Mouse (Mus musculus): ENCODE data around the gene Khsrp. TPM values are rescaled to one million over a fixed set of nuclear protein-coding genes. Genes with fewer than 3 reads are reported as not detected.
"Not testable (repeated sequence)": the region's sequence is repeated elsewhere in the genome, so short reads cannot be mapped to it uniquely, and the experiment has no call there.

Khsrp gene
- 100 to 1,000 TPM; 112 to 113 TPM for total RNA-seq (2021)

GRCm38 (mm10) chr17:57030931-57031660, at the start of gene Khsrp:
Khsrp (minus strand) TSS chr17:57031522.
- peak; percentile 71 for DNase-seq

- no peak for DNase-seq
Observed at GRCm38 (mm10) chr17:57079919-57080318, 48.6 kb upstream of the Khsrp start.

DNA sequence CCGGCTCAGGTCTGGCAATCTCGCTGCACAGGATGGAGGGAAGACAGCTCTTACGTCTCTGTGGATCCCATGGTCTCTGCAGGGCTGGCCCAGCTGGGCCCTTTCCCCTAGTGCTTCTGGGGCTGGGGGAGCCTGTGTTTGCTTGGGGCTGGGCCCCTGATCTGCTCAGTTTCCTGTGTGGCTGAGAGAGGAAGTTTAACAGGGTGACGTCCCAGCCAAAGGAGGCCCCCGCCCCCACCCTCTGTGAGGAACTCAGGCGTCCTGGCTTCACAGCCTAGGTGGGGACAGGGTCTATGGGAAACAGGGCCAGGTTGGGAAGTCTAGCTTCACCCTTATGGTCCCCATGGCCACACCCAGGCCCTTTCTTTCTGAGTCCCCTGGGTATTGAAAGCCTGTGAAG, 47.0 kb upstream of the Khsrp start, which contains the start of gene Dennd1c:
Dennd1c (minus strand) TSS at position 179 of the 400 bp plus-strand sequence.
- DNase-seq, result no peak

GRCm38 (mm10) chr17:57076916-57077315, 45.6 kb upstream of the Khsrp start:
- DNase-seq, result no peak

DNA sequence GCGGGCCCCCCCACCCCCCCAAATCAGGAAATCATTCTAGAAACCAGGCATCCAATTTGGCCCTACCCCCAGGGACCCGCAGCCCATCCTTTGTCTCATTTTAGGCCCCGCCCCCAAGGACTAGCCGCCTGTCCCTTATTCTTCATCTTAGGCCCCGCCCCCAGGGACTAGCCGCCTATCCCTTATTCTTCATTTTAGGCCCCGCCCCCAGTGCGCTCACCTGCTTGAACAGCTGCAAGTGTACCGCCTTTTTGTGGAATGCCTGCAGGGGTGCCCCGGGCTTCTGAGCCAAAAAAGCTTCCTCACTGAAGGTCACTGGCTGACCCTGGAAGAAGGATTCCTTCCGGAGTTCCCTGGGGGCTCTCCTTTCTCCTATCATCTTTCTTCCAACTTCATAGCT, 39.4 kb upstream of the Khsrp start:
- DNase-seq, result no peak

DNA sequence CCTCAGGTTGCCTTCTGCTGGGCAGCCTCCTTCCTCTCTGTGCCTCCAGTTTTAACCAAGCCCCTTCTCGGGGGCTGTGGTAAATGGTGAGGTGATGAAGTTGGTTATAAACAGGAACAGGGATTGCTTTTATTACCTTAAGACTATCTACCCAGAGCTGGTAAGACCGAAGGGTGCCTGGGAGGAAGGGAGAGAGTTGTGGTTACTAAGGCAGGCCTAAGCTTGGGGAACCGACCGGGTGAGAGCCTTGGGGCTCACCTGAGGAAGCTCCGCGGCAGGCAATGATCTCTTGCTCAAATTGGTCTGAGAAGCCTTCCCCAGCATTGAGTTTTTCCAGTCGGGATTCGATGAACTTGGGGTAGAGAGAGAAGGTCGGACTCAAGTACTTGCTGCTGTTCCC, 39.0 kb upstream of the Khsrp start:
- no peak for DNase-seq

DNA sequence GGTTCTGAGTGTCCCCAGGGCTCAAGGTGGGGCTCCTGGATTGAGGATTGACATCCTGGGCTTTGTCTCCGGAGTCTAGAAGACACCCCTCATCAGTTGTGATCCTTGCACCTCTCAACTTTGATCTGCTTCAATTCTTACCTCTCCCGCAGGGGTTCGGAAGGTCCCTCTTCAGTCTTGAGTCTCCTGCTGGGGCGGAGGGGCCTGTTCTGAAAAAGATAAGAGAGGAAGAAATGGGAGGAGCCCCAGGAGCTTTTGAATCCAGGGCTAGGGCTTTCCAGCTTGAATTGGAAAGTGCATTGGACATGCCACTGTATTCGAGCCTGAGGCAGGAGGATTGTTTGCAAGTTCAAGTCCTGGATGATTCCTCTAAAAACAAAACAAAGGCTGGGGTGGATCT, 35.6 kb upstream of the Khsrp start:
- DNase-seq, result no peak

DNA sequence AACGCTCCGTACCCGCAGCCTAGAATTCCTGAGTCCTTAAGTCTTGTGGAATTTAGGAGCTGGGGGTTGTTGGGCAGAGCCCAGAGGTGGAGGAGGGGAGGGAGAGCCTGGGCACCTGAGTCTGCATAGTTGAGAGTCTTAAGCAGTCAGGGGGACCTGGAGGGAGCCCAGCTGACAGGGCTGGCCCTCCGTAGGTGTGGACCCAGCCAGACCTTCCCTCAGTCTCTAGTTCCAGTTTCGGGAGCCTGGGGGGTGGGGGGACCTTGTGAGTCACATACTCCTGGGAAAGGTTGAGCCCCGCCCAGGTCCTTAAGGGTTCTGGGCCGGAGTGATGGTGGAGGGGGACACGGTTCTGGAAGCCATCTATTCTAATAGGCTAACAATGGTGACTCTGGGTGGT, 31.7 kb upstream of the Khsrp start:
- DNase-seq, result no peak

DNA sequence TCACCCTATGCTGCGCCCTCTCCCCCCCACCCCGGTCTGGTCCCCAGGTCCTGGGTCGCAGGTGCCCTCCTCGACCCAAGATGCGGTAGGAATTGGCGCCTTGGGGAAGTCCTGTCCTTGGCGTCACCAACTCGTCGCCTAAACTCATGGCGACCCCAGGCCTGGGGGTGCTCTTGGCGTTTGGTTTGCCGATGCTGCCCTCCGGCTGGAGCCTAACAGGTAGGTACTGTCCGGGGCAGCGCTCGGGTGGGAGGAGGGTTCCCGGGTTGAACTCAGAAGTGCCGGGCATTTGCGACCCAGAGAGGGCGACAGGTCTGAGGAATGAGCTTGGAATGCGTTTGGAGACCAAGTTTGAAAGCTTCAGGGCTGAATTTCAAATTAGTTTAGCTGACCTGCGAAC, 31.2 kb upstream of the Khsrp start:
- no peak for DNase-seq

DNA sequence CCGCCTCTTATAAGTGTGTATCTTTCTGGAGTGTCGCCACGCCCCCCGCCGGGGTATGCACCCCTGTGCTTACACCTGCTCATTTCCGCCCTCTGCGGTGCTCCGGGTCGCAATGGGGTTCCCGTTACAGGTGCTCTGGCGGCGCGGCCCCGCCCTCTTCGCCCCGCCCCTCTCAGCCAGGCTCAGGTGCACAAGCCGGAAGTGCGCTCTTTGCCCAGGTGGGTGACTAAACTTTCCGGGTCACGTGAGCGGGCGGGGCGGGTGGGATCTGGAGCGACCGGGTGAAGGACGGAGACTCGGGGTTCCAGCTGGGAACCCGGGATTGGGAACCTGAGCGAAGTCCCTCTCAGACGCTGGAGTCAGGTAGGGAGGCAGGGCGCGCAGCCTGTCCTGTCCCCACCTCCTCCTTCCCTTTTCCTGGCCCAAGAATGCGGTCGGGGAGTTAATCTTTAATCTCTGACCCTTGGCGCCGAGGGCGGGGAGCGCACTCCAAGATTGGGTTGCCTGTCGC, 30.7 kb upstream of the Khsrp start:
- DNase-seq, result no peak

- no peak for DNase-seq
Observed at GRCm38 (mm10) chr17:57061069-57061468, 29.7 kb upstream of the Khsrp start.

DNA sequence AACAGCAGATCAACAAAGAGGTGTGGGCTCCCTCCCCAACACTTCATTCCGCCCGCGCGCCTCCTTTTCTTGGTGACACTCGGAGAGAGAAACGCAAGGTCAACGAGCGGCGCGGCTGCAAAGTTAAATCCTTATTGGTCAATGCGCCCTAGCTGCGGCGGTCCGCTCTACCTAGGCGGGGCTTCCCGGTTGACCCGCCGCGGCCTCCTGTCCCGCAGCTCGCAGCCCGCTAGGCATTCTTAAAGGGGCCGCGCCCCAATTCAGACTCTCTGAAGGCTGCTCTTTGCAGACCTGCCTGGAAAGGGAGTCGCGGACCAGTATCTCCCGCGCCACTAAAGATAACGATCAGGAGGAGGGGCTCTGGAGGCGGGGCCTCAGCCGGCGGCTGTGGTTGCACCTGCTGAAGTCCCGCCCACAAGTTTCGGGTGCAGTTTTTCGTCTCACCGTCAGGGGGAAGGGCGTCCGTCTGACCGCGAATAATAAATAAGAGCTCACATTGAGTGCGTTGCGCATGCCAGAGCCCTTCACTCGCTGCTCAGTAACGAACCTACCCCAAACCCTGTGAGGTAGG, 29.0 kb upstream of the Khsrp start:
- peak; percentile 94 for DNase-seq

DNA sequence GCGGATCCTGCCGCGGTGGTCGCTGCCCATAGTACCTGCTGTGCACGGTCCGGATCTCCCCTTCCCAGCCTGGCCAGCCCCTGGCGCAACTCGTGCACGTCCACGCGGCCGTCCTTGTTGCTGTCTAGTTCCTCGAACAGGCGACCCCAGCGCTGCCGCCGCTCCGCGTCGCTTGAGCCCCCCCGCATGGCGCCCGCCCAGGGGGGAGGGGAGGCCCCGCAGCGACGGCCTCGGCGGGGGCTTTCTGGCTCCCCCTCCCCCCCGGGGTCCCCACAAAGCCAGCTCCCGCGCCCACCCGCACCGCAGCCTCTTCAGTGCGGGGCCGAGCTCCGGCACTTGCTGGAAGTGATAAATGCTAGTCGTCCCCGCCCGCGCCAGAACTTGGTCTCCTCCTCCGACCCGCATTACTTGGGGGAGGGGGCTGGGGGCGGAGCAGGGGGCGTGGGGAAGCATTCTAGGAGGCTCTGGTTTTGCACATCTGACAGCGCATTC, 28.2 kb upstream of the Khsrp start, which contains the start of gene Slc25a23:
Slc25a23 (minus strand) TSS at position 378 of the 492 bp plus-strand sequence.
- DNase-seq, result peak; percentile 74

DNA sequence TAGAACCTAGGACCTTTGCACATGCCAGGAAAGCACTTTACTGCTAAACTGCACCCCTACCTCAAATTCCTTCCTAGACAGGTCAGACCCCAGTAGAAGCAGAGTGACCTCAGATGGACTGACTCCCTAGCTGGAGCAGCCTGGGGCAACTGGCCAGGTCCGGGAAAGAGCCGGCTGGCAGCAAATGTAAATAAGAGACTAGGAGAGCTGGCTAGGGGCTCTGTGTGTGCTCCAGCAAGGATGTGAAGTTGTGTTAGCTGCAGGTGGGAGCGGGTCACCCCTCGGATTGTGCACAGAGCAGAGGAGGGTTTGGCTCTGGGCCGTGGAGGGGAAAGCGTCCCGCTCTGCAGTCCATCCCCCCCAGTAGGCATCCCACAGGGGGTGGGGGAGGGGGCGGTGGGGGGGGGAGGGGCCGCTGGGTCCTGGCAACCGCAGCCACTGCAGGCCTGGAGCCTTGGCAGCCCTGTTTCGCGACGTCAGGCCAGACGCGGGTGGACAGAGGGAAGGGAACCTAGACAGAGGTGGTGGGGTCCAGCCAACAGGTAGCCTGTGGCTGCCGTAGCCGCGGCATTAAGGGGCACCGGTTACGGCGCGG, 27.7 kb upstream of the Khsrp start, which contains the start of gene Crb3:
Crb3 (plus strand) TSS at position 215 of the 595 bp plus-strand sequence.
- peak; percentile 71 for DNase-seq

DNA sequence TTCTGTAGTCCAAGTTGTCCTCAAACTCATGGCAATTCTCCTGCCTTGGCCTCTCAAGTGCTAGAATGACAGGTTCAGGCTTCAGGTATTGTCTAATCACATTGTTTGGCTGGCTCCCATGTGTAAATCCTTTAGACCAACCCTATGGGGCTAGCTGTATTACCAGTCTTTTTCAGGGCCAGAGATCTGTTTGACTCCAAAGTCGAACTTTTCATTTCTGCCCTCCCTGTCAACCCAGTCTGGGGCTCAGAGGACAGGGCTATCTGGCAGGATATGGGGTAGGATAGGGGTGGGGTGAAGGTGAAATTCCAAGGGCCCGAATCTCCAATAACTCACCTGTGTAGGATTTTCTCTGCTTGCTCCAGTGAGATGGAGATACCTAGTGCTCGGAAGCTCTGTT, 24.9 kb upstream of the Khsrp start:
- no peak for DNase-seq

DNA sequence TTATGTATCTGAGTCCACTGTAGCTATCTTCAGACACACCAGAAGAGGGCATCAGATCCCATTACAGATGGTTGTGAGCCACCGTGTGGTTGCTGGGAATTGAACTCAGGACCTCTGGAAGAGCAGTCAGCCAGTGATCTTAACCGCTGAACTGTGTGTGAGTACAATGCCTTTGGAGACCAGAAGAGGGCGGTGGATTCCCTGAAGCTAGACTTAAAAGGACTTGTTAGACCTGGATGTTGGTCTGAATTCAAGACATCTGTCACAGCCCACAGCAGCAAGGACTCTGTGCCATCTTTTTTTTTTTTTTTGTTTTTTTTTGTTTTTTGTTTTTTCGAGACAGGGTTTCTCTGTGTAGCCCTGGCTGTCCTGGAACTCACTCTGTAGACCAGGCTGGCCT, 20.4 kb upstream of the Khsrp start:
- DNase-seq, result not testable (repeated sequence)

- DNase-seq, result no peak
Observed at GRCm38 (mm10) chr17:57048816-57049215, 17.5 kb upstream of the Khsrp start.

DNA sequence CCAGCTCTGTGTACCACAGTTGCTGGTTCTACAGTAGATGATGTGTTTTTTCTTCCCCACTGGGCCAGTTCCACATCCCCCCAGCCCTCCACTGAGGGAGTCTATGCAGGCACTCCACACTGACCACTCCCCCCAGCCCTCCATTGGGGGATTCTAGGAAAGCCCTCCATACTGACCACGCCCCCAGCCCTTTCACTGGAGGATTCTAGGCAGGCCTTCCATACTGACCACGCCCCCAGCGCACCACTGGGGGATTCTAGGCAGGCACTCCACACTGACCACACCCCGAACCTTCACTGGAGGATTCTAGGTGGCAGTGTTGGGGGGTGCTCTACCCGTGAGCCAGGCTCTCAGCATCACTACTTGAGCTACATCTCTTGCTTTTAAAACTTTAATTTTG, 16.1 kb upstream of the Khsrp start:
- no peak for DNase-seq

DNA sequence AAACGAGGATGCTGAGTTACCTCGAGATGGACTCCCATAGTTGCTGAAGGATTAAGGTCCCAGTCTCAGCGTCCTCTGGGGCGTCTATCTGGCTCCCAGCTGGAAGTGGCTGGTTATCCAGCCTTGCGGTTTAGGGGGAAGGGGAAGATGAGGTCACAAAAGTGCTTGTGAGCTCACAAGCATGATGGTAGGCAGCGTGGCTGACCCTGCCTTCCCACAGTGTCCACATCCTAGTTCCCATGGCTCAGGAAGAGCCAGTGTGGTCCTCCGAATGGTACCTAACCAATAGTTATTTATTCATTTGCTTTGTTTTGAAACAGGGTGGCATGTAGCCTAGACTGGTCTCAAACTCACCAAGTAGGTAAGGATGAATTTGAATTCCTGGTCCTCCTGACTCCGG, 10.2 kb upstream of the Khsrp start, which contains the start of gene Slc25a41:
Slc25a41 (minus strand) TSS at position 101 of the 400 bp plus-strand sequence.
- DNase-seq, result no peak

- no peak for DNase-seq
Observed at GRCm38 (mm10) chr17:57038978-57039377, 7.7 kb upstream of the Khsrp start.

DNA sequence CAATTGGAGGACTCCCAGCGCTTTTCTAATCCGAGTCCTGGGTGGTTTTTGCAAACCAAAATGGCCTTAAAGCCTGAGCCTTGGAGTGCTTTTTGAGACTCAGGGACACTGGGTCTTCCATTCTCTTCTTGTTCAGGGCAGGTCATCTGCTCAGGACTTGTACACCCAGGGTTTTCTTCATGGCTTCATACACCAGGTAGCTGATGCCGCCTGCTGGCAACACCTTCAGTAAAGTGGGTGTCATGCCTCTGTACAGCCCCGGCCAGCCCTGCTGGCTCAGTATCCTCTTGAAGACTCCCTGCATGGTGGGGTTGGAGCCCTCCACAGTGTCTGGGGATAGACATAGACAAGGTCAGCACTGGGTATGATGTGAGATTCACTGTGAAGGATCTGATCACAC, 1.5 kb upstream of the Khsrp start:
- no peak for DNase-seq

GRCm38 (mm10) chr17:57031661-57032420, 519 bp upstream of the Khsrp start:
- peak; percentile 99 for DNase-seq
